Mouse (Mus musculus) cerebellum, adult 18-20 months (tissue): ENCODE measurements at regions not wholly inside any gene's neighbourhood (a gene's known extent, or its start where the extent isn't known, plus 50 kb on each side); places are given as distances from the start of the nearest gene placed in this dataset.

Experiments
- DNase-seq, 2 experiments: peaks; one replicate each; pipeline ENCODE4 v3.0.0; 2021

DNA sequence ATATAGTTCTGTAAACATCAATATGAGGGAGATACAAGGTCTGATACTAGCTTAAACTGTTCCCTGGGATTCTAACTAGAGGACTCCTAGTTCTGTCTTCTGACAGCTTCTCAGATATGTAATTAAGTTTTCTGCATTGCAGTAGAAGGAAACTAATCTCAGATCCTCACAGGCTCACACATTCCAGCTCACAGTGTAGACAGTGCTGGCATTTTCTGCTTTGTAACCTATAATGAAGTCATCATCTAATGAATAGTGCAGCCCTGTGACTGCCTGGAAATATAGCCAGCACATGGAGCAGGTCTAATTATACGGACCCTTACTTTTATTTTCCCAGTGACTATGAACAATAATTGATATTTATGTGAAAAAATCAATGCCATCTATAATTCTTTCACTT is 331.2 kb upstream of the Celf2 start:
- DNase-seq, result no peak

DNA sequence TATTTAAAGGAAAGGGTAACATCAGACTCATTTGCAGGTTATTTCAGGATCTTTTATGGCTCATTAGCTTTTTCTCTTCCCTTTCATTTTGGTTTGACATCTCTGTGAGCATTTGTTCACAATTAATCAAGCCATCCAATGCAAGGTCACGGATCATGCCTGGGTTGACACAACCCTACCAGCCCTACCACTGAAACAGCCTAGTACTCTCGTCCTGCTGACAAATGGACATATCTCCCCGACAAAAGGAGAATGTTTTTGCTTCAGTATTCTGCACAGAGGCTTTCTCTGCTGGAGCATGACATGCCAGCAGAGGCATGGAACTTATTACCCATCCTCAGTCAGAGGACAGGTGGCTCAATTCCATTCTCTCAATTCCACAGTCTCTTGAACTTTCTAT is 328.5 kb upstream of the Celf2 start:
- no peak for DNase-seq

DNA sequence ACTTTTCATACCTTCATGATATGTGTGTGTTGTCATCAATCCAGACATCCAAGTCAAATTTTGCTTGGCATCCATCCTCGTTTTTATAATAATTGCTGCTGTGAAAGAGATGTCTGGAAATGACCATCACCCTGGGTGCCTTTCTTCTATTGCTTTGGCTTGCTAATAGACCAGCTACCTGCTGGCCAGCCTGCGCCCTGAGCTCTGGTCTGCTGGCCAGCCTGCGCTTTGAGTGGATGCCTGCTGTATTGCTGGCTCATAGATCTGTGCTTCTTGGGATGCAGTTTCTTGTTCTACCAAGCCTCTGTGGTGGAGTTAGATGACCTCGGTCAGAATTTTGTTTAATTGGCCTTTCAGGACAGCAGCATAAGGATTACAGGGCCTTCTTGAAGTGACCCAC is 321.9 kb upstream of the Celf2 start:
- DNase-seq, result peak in 1 of 2 experiments; percentile 2

GRCm38 (mm10) chr2:7826272-7826671 is 316.9 kb upstream of the Celf2 start:
- no peak for DNase-seq

- no peak for DNase-seq
Measured at GRCm38 (mm10) chr2:7796415-7796814, 287.1 kb upstream of the Celf2 start.

DNA sequence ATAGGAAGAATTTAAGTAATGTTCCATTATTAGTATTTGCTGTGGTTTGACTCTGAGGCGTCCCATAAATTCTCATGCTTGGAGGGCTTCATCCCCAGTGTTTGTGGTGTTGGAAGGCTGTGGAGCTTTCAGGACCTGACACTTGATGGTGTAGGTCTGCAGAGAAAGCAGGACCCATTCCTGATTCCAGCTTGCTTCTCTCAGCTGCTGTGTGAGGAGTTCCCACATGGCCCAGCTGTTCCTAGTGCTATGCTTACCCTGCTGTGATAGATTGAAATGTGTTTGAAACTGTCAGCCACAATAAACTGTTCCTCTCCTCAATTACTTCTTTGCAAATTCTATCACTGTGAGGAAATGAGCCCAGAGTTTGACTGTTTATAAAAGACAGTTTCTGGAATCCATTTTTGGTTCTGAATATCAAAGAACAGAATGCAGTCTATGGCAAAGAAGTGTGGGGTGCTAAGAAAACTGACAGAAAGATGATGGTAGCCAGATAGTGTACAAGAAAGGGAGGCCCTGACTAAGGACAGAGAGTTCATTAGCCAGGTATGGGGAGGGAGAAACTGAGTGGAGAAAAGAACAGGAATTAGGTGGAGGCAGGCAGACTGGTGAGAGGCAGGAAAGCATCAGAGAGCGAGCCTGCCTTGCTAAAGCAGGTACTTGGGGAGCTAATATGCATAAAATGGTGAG is 283.2 kb upstream of the Celf2 start:
- no peak for DNase-seq

DNA sequence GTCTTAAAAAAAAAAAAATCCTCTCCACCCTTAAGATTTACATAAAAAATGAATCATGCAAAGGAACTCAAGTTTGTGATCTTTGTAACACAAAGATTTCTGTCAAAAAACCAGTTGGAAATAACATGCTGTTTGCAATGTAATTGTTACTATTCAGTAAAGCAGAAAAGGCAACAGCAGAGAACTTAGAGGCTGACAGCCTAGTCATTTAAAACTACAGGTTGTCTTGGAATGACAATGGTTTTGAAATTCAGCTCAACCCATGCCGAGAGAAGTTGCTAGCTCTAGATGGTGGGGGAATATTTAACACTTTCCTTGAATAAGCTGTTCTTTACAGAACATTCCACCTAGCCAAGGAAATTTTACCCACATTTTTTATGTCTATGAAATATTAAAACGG is 269.2 kb upstream of the Celf2 start:
- DNase-seq, result no peak

- no peak for DNase-seq
Measured at GRCm38 (mm10) chr2:7734097-7734730, 224.9 kb upstream of the Celf2 start.

DNA sequence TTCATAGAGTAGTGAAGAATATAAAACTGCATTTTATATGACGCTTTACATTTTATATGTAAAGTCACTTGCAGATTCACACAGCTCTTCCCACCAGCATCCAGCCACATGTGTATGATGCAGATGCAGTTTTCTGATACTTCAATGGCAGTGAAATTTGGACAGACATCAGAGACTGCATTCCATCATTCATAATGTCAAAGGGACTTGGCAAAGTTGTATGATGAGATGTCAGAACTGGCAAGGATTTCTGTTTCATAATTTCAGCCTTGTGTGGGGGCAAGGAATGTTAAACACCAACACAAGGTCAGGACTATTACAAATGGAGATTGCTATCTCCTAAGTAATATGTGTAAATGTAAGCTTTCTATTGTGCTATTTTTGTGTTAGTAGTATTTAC is 221.6 kb upstream of the Celf2 start:
- no peak for DNase-seq

- no peak for DNase-seq
Measured at GRCm38 (mm10) chr2:7722283-7722935, 213.0 kb upstream of the Celf2 start.

GRCm38 (mm10) chr2:7711046-7711445 is 201.7 kb upstream of the Celf2 start:
- DNase-seq, result peak in 1 of 2 experiments; percentile 5

DNA sequence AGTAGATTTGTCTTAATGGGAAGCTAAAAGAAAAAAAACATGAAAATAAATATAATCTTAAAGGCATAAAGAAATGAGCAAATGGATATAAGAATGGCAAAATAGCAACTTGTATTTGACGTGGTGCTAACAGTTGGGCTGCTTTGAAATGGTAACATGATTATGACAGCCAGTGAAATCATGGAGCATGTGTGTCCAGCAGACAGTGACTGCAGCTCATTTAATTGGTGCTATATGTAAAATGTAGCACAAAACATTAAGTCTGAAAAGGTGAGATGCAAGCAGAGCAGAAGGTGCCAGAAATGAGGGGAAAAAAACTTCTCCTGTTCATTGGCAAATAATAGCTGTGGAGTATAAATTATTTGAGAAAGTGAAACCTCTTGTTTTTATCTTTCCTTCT is 201.1 kb upstream of the Celf2 start:
- DNase-seq, result no peak

GRCm38 (mm10) chr2:7683355-7683754 is 174.0 kb upstream of the Celf2 start:
- DNase-seq, result no peak

DNA sequence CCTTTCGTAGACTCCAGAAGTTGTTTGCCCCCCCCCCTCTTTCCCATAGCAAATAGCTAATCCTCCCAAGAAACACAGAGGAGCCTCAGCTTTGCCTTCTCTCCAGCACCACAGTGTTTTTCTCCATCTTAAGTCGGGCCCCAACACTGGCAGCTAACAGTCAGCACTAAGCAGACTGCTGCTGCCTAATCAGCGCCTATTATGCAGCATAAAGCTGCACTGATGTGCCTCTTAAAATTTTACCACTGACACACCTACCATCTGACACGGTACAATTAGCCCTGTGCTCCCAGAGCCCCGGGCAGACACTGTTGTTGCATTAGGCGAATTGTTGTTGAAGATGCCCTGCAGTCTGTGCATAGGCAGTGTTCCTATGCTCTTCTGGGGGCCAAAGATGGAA is 131.5 kb upstream of the Celf2 start:
- no peak for DNase-seq

DNA sequence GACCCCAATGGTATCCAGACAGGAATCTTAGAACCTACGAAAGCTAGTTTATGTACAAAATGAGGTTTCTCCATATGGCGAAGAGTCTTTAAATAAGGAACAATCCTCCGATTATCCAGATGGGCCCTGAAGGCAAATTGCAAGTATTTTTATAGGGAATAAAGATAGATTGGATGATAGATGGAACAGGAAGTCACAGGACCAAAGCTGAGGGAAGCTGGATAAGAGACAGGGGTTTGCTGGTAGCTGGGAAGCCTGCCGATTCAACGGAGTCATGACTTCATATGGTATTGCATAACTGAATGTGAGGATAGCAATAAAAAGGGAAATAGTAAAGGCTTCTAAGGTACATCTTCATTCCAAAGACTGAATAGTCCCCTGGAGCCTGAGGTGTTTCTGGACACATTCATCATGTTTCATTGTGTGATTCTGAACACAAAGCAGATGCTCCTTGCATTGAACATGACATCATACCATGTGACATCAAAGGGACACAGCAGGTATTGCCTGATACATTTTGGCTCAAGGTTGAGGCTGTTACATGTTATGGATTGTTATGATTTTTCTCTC is 113.4 kb upstream of the Celf2 start:
- DNase-seq, result no peak

DNA sequence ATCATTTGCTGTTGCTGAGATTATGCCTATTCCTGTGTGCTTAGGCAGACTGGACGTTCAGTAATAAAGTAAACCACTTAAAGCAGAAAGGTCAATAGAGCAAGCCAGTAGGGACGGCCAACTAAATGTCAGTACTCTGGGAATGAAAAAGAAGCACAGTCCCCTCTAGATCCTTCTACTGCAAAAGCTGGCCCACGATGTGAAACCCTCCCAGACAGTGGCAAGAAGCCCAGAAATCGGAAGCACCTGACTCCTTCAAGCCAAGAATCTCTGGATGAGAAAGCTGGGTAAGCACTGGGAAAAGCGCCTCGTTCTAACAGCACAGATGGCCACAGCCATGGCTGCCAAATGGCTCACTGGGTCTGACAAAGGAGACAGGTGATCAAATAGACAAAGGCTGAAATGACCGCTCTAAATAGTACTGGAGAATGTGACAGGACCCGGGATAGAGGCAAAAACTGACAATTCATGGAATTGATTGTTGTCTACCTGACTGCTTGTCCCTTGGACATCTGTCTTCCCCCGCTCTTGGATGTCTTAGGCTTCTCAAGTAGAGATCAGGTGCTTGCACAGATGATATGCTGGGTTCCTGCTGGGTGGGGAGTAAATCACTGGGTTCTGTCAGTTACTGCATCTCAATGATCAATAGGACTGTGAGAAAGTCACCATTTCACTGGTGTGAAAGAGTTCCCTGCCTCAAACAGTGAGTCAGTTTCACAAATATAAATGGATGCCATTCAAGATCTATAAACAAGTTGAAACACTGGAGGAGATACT is 110.7 kb upstream of the Celf2 start:
- DNase-seq, result peak; percentile 96 to 97

DNA sequence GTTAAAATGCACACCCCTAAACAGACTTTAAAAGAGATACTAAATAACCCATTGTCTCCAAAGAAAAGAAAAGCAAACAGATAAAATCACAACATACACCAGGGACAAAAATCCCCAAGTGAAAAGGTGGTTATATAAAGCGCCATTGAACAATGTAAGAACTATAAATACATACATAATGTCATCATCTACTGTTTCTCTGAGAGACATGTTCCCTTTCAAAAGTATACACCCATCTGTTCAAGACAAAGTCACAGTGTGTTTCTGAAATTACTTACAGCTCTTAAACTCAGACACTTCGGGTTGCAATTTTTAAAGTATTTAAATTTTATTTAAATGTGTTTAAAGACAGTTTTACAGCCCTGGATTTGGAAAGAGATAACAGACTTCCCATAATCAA is 68.8 kb upstream of the Celf2 start:
- DNase-seq, result no peak
